Mouse (Mus musculus) embryonic facial prominence, embryonic 14.5 days (tissue): Measurements from ENCODE around the gene Aldh3b1. TPM values are rescaled to one million over a fixed set of nuclear protein-coding genes. Genes with fewer than 3 reads are reported as not detected.

Source experiments
- ATAC-seq: fragments of 200-750 bp; cut with Nextera tagmentation; 2 replicates; pipeline ENCODE4 v1.8.0; 2017; ENCODE audit warnings: low read depth, moderate number of reproducible peaks, moderate TSS enrichment
- DNase-seq: peaks from one replicate; pipeline ENCODE4 v3.0.0-alpha.2; 2015; ENCODE audit warnings: low spot score
- H3K27ac ChIP-seq: fragments of 300-500 bp; sonication (generic); replicated peaks from 2 replicates; pipeline ENCODE4 v1.5.1; 2014; ENCODE audit warnings: low read depth, mild to moderate bottlenecking, low read length, moderate library complexity
- H3K27me3 ChIP-seq: fragments of 300-500 bp; sonication (generic); replicated peaks from 2 replicates; pipeline ENCODE4 v1.6.1; 2014; ENCODE audit warnings: low read length; ENCODE audit not compliant: control insufficient read depth, insufficient read depth
- H3K36me3 ChIP-seq: fragments of 300-500 bp; sonication (generic); 2 replicates; pipeline ENCODE4 v1.6.1; 2014; ENCODE audit warnings: low read length, mixed read lengths; ENCODE audit not compliant: control insufficient read depth, insufficient read depth
- H3K4me1 ChIP-seq: fragments of 300-500 bp; sonication (generic); 2 replicates; pipeline ENCODE4 v1.6.1; 2014; ENCODE audit warnings: antibody characterized with exemption, low read length; ENCODE audit not compliant: control insufficient read depth, insufficient read depth
- H3K4me2 ChIP-seq: fragments of 300-500 bp; sonication (generic); 2 replicates; pipeline ENCODE4 v1.6.1; 2014; ENCODE audit warnings: low read depth, mild to moderate bottlenecking, low read length, moderate library complexity, mixed read lengths
- H3K4me3 ChIP-seq: fragments of 300-500 bp; sonication (generic); 2 replicates; pipeline ENCODE4 v1.5.1; 2014; ENCODE audit warnings: low read depth, mild to moderate bottlenecking, low read length
- H3K9ac ChIP-seq: fragments of 300-500 bp; sonication (generic); 2 replicates; pipeline ENCODE4 v1.6.1; 2014; ENCODE audit warnings: low read depth, mild to moderate bottlenecking, low read length, moderate library complexity, mixed read lengths
- H3K9me3 ChIP-seq: fragments of 300-500 bp; sonication (generic); 2 replicates; pipeline ENCODE4 v1.6.1; 2016; ENCODE audit warnings: low read length; ENCODE audit not compliant: control insufficient read depth
- WGBS: fragments of 180-500 bp; shearing (Covaris S2); extraction: QIAGEN DNeasy Blood & Tissue Kit; methylation state at CpG from one replicate; pipeline ENCODE4 v1.1.7; 2014; 5-methylcytosine and 5-hydroxymethylcytosine counted together
- polyA plus RNA-seq: library from polyadenylated mRNA; unstranded; fragments of >200 nt; fragmentation: Nextera tagmentation; extraction: Ambion mirVana; gene quantifications from 2 replicates; pipeline ENCODE4 v1.2.1, GENCODE M21; 2014

The Aldh3b1 gene
- polyA plus RNA-seq, 1 experiment from 2014 or later: 4.8 TPM

- DNase-seq: no peak
- no peak overlapping the region for H3K27ac ChIP-seq
- no peaks in the 10 kb centered on the region for H3K27me3 ChIP-seq
- H3K4me1 ChIP-seq: peaks cover 22% of the 10 kb centered on the region
- ATAC-seq: no peak
- no peak overlapping the region for H3K4me3 ChIP-seq
- no peaks in the 10 kb centered on the region for H3K36me3 ChIP-seq
- H3K4me2 ChIP-seq: no peak overlapping the region
- no peak overlapping the region for H3K9ac ChIP-seq
- WGBS: 92% methylated on average over 7 of the region's 7 CpGs
- no peaks in the 10 kb centered on the region for H3K9me3 ChIP-seq
Observed at GRCm38 (mm10) chr19:3924868-3925267, 4.7 kb downstream of the Aldh3b1 start.

- H3K4me3 ChIP-seq: no peak overlapping the region
- H3K27ac ChIP-seq: peak overlapping the region; percentile 53
- ATAC-seq: no peak
Observed at GRCm38 (mm10) chr19:3924190-3924589, 5.4 kb downstream of the Aldh3b1 start.

GRCm38 (mm10) chr19:3923586-3923985, 6.0 kb downstream of the Aldh3b1 start:
- Histone ChIP-seq H3K27ac (peak overlapping the region; percentile 53), H3K27me3 (no peaks in the 10 kb centered on the region), H3K4me3 (no peak overlapping the region), H3K4me1 (peaks cover 11% of the 10 kb centered on the region), H3K9me3 (no peaks in the 10 kb centered on the region), H3K4me2 (no peak overlapping the region), H3K9ac (no peak overlapping the region), H3K36me3 (no peaks in the 10 kb centered on the region)
- ATAC-seq (peak; percentile 70), DNase-seq (peak; percentile 75)
- WGBS: 57% methylated on average over 13 of the region's 13 CpGs

More at GRCm38 (mm10) chr19:3924190-3924589, 5.4 kb downstream of the Aldh3b1 start:
- Histone ChIP-seq H3K4me1 (peaks cover 15% of the 10 kb centered on the region), H3K9me3 (no peaks in the 10 kb centered on the region), H3K27me3 (no peaks in the 10 kb centered on the region), H3K36me3 (no peaks in the 10 kb centered on the region), H3K9ac (no peak overlapping the region), H3K4me2 (no peak overlapping the region)
- no peak for DNase-seq
- 78% methylated on average over 8 of the region's 8 CpGs for WGBS

- Histone ChIP-seq H3K4me2 (no peak overlapping the region), H3K9me3 (no peaks in the 10 kb centered on the region), H3K4me1 (peaks cover 11% of the 10 kb centered on the region), H3K27ac (peak overlapping the region; percentile 10; the same call in 1 of the 2 replicates), H3K36me3 (no peaks in the 10 kb centered on the region), H3K4me3 (no peak overlapping the region), H3K27me3 (no peaks in the 10 kb centered on the region), H3K9ac (no peak overlapping the region)
- ATAC-seq (no peak; the same call in 1 of the 2 replicates), DNase-seq (no peak)
- WGBS: 46% methylated on average over 9 of the region's 10 CpGs
Observed at GRCm38 (mm10) chr19:3922661-3923371, 6.8 kb downstream of the Aldh3b1 start.

GRCm38 (mm10) chr19:3919928-3920327, 9.7 kb downstream of the Aldh3b1 start:
- DNase-seq: no peak
- Histone ChIP-seq H3K4me3 (no peak overlapping the region), H3K27me3 (no peaks in the 10 kb centered on the region), H3K9me3 (no peaks in the 10 kb centered on the region), H3K9ac (no peak overlapping the region), H3K36me3 (no peaks in the 10 kb centered on the region), H3K4me2 (no peak overlapping the region), H3K27ac (no peak overlapping the region), H3K4me1 (no peaks in the 10 kb centered on the region)
- no peak for ATAC-seq

GRCm38 (mm10) chr19:3916727-3917126, 12.9 kb downstream of the Aldh3b1 start:
- H3K9me3 ChIP-seq: no peaks in the 10 kb centered on the region
- no peaks in the 10 kb centered on the region for H3K27me3 ChIP-seq
- ATAC-seq (no peak), DNase-seq (no peak)
- H3K9ac ChIP-seq: no peak overlapping the region
- H3K4me1 ChIP-seq: peaks cover 11% of the 10 kb centered on the region
- no peak overlapping the region for H3K27ac ChIP-seq
- H3K36me3 ChIP-seq: no peaks in the 10 kb centered on the region
- 77% methylated on average over 11 of the region's 11 CpGs for WGBS
- H3K4me3 ChIP-seq: no peak overlapping the region
- no peak overlapping the region for H3K4me2 ChIP-seq

GRCm38 (mm10) chr19:3914535-3914934, 15.1 kb downstream of the Aldh3b1 start:
- ATAC-seq (no peak), DNase-seq (no peak)
- Histone ChIP-seq H3K27me3 (no peaks in the 10 kb centered on the region), H3K9me3 (no peaks in the 10 kb centered on the region), H3K4me1 (peaks cover 13% of the 10 kb centered on the region), H3K27ac (no peak overlapping the region), H3K9ac (no peak overlapping the region), H3K36me3 (peaks cover 13% of the 10 kb centered on the region), H3K4me2 (no peak overlapping the region), H3K4me3 (no peak overlapping the region)
- 87% methylated on average over 5 of the region's 5 CpGs for WGBS

- ATAC-seq (no peak), DNase-seq (no peak)
- Histone ChIP-seq H3K4me2 (peak overlapping the region; percentile 82), H3K4me3 (peak overlapping the region; percentile 63), H3K9ac (peak overlapping the region; percentile 69), H3K4me1 (peaks cover 13% of the 10 kb centered on the region), H3K27ac (no peak overlapping the region), H3K36me3 (peaks cover 21% of the 10 kb centered on the region), H3K27me3 (no peaks in the 10 kb centered on the region), H3K9me3 (no peaks in the 10 kb centered on the region)
- WGBS: 78% methylated on average over 8 of the region's 8 CpGs
Observed at GRCm38 (mm10) chr19:3913692-3914091, 15.9 kb downstream of the Aldh3b1 start.
